Mouse (Mus musculus) cerebellum, postnatal 25 days (tissue): ENCODE results near the gene Pik3c2g.
"Not testable (repeated sequence)": the region's sequence is repeated elsewhere in the genome, so short reads cannot be mapped to it uniquely, and the experiment has no call there.

ENCODE experiments used
- DNase-seq, 2 experiments: peaks; one replicate each; pipeline ENCODE4 v3.0.0; 2021; ENCODE audit warnings: mixed read lengths in 2 of 2

The Pik3c2g gene

GRCm38 (mm10) chr6:139934861-139935260, 347.8 kb downstream of the Pik3c2g start:
- no peak for DNase-seq

GRCm38 (mm10) chr6:139937581-139937980, 350.6 kb downstream of the Pik3c2g start:
- not testable (repeated sequence) for DNase-seq

- no peak for DNase-seq
These were observed 360.3 kb downstream of the Pik3c2g start for GRCm38 (mm10) chr6:139947106-139947879.

GRCm38 (mm10) chr6:139953596-139953995, 366.6 kb downstream of the Pik3c2g start:
- no peak for DNase-seq

- DNase-seq, result no peak
These were observed 370.7 kb downstream of the Pik3c2g start for GRCm38 (mm10) chr6:139957531-139958241.

- DNase-seq, result no peak
These were observed 376.8 kb downstream of the Pik3c2g start for GRCm38 (mm10) chr6:139963775-139964174.

GRCm38 (mm10) chr6:139964895-139965294, 377.9 kb downstream of the Pik3c2g start:
- no peak for DNase-seq

GRCm38 (mm10) chr6:139966684-139967083, 379.7 kb downstream of the Pik3c2g start:
- DNase-seq, result no peak

- no peak for DNase-seq
These were observed 384.7 kb downstream of the Pik3c2g start for GRCm38 (mm10) chr6:139971608-139972298.

GRCm38 (mm10) chr6:139974668-139975067, 387.6 kb downstream of the Pik3c2g start:
- DNase-seq, result no peak

GRCm38 (mm10) chr6:139978114-139978513, 391.1 kb downstream of the Pik3c2g start:
- DNase-seq, result no peak

- DNase-seq, result no peak
These were observed 394.0 kb downstream of the Pik3c2g start for GRCm38 (mm10) chr6:139981061-139981460.

- DNase-seq, result no peak
These were observed 397.0 kb downstream of the Pik3c2g start for GRCm38 (mm10) chr6:139984069-139984468.

- DNase-seq, result no peak
These were observed 399.5 kb downstream of the Pik3c2g start for GRCm38 (mm10) chr6:139986564-139986963.

- DNase-seq, result no peak
These were observed 402.1 kb downstream of the Pik3c2g start for GRCm38 (mm10) chr6:139989075-139989474.

- no peak for DNase-seq
These were observed 402.6 kb downstream of the Pik3c2g start for GRCm38 (mm10) chr6:139989597-139989996.

GRCm38 (mm10) chr6:140005181-140005580, 418.2 kb downstream of the Pik3c2g start:
- no peak for DNase-seq
